Mouse (Mus musculus) midbrain, embryonic 12.5 days (tissue): Measurements from ENCODE around the gene Avpi1. TPM values are rescaled to one million over a fixed set of nuclear protein-coding genes. Genes with fewer than 3 reads are reported as not detected.

ENCODE experiments used
- ATAC-seq: fragments of 200-750 bp; cut with Nextera tagmentation; 2 replicates; pipeline ENCODE4 v1.8.0; 2017; ENCODE audit warnings: low read depth, moderate TSS enrichment, moderate library complexity; ENCODE audit not compliant: low FRiP score
- H3K27ac ChIP-seq: fragments of 300-500 bp; sonication (generic); replicated peaks from 2 replicates; pipeline ENCODE4 v1.5.1; 2016; ENCODE audit warnings: mild to moderate bottlenecking
- H3K27me3 ChIP-seq: fragments of 300-500 bp; sonication (generic); 2 replicates; pipeline ENCODE4 v1.6.1; 2016; ENCODE audit warnings: mild to moderate bottlenecking
- H3K36me3 ChIP-seq: fragments of 300-500 bp; sonication (generic); 2 replicates; pipeline ENCODE4 v1.6.1; 2016
- H3K4me1 ChIP-seq: fragments of 300-500 bp; sonication (generic); 2 replicates; pipeline ENCODE4 v1.6.1; 2016
- H3K4me2 ChIP-seq: fragments of 300-500 bp; sonication (generic); replicated peaks from 2 replicates; pipeline ENCODE4 v1.6.1; 2016; ENCODE audit warnings: mild to moderate bottlenecking, moderate library complexity
- H3K4me3 ChIP-seq: fragments of 300-500 bp; sonication (generic); 2 replicates; pipeline ENCODE4 v1.5.1; 2016; ENCODE audit warnings: mild to moderate bottlenecking
- H3K9ac ChIP-seq: fragments of 300-500 bp; sonication (generic); replicated peaks from 2 replicates; pipeline ENCODE4 v1.6.1; 2016; ENCODE audit warnings: mild to moderate bottlenecking, moderate library complexity
- H3K9me3 ChIP-seq: fragments of 300-500 bp; sonication (generic); 2 replicates; pipeline ENCODE4 v1.6.1; 2016; ENCODE audit warnings: mild to moderate bottlenecking
- WGBS: fragments of 180-500 bp; shearing (Covaris S2); methylation state at CpG from one replicate; pipeline ENCODE4 v1.1.7; 2016; 5-methylcytosine and 5-hydroxymethylcytosine counted together
- polyA plus RNA-seq: library from polyadenylated mRNA; unstranded; fragments of >200 nt; fragmentation: Nextera tagmentation; extraction: Ambion mirVana; gene quantifications from 2 replicates; pipeline ENCODE4 v1.2.1, GENCODE M21; 2016

Avpi1 gene
- polyA plus RNA-seq, 1 experiment from 2014 or later: 9.1 TPM

DNA sequence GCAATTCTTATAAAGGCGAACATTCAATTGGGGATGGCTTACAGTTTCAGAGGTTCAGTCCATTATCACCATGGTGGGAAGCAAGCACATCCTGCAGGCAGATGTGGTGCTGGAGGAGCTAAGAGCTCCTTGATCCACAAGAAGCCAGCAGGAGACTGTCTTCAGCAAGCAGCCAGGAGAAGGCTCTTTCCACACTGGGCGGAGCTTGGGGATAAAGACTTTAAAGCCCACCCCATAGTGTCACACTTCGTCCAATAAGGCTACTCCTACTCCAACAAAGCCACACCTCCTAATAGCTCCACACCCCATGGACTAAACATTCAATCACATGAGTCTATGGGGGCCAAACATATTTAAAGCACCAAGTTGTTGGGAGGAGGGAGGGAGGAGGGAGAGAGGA lies 13.1 kb upstream of the Avpi1 start:
- Histone ChIP-seq H3K4me1 (peaks cover 1% of the 10 kb centered on the region; the same call in 1 of the 2 replicates), H3K4me2 (no peak overlapping the region), H3K27ac (no peak overlapping the region), H3K27me3 (peaks cover 23% of the 10 kb centered on the region), H3K9ac (no peak overlapping the region), H3K9me3 (no peaks in the 10 kb centered on the region), H3K36me3 (no peaks in the 10 kb centered on the region), H3K4me3 (no peak overlapping the region)
- ATAC-seq: no peak
- WGBS: 71% methylated on average over 3 of the region's 3 CpGs

DNA sequence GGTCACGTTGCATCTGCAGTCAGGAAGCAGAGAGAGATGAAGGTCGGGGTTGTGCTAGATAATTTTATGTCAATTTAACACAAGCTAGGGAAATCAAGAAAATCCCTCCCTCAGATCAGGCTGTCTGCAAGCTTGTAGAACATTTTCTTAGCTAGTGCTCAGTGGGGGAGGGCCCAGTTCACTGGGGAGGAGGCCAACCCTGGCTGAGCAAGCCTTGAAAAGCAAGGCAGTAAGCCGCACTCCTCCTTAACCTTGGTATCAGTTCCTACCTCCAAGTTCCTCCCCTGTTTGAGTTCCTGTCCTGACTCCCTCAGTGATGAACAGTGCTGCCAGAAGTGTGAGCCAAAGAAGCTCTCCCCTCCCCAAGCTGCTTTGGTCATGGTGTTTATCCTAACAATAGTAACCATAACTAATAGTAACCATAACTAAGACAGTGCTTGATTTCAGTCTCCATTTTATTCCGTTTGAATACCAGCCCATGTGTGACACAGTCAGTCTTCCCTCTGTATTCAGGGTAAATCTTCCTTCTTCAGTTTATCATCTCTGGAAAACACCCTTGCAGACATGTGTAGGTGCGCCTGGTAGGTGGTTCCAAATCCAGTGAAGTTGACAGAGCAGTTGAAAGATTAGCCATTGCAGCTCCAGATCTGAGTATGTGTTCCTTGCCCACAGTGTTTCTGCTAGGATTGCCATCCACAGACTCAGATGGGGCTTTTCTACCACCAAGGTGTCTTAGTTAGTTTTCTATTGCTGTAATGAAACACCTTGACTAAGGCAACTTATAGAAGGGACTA lies 11.1 kb upstream of the Avpi1 start:
- peaks cover 2% of the 10 kb centered on the region for H3K27me3 ChIP-seq
- WGBS: 85% methylated on average over 5 of the region's 5 CpGs
- H3K9me3 ChIP-seq: no peaks in the 10 kb centered on the region
- no peaks in the 10 kb centered on the region for H3K36me3 ChIP-seq
- peaks cover 4% of the 10 kb centered on the region; the same call in 1 of the 2 replicates for H3K4me1 ChIP-seq
- H3K9ac ChIP-seq: no peak overlapping the region
- no peak overlapping the region for H3K4me2 ChIP-seq
- ATAC-seq: no peak
- no peak overlapping the region for H3K27ac ChIP-seq
- H3K4me3 ChIP-seq: no peak overlapping the region

DNA sequence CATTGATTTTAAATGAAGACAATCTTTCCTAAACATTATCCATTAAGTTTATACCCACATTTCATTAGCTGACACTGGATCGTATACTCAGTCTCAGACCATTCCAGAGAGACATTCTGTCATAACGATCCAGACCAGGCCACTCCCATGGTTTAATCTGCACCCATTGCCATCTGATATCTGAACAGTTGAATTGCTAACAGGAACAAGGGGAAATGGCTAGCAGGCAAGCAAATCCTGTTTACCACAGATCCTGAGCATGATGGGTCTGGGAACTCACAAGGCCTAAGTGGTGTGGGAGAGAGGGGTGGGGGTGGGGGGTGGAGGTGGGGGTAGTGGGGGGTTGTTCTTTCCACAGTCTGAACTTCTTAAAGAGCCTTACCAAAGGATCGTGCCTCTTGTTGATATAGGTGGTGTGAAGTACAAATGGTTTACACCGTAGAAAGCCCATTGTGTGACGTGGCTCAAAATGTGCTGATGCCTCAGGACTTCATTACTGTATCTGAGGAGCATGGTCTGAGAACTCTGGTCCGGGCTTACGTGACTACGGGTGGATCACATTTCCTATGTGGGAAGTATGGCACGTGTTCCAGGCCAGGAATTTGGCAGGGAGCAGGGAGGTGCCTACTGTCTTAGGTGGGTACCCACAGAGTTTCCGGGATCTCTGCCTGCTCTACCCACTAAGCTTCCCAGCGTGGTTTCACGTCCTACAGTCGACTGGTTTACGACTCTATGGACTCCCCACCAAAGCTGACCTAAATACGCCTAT lies 9.8 kb upstream of the Avpi1 start:
- 92% methylated on average over 15 of the region's 15 CpGs for WGBS

DNA sequence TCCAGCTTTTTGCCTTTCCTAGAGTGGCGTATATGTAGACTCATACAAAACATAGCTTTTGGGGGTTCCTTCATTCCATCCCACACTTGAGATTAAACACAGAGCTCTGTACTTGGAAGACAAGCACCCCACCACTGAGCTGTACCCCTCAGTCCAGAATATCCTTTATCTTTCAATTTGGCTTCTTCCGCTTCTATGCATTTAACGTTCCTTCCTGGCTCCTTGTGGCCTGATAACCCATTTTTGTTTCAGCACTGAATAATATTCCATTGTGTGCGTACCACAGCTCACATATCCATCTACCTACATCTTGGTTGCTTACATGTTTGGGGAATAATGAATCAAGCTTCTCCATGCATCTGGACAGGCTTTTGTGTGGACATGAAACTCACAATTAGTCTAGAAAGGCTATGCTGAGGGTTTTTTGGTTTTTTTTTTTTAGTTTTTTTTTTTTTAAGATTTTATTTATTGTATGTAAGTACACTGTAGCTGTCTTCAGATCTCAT lies 8.4 kb upstream of the Avpi1 start:
- WGBS: 92% methylated on average over 4 of the region's 4 CpGs
- peaks cover 4% of the 10 kb centered on the region; the same call in 1 of the 2 replicates for H3K4me1 ChIP-seq
- no peaks in the 10 kb centered on the region for H3K9me3 ChIP-seq
- H3K9ac ChIP-seq: no peak overlapping the region
- no peak overlapping the region for H3K27ac ChIP-seq
- H3K36me3 ChIP-seq: no peaks in the 10 kb centered on the region
- H3K27me3 ChIP-seq: no peaks in the 10 kb centered on the region
- H3K4me3 ChIP-seq: no peak overlapping the region
- no peak for ATAC-seq
- H3K4me2 ChIP-seq: no peak overlapping the region

More for the DNA sequence above, 9.8 kb upstream of the Avpi1 start:
- H3K4me2 ChIP-seq: no peak overlapping the region
- no peaks in the 10 kb centered on the region for H3K36me3 ChIP-seq
- no peak overlapping the region for H3K4me3 ChIP-seq
- no peak overlapping the region for H3K27ac ChIP-seq
- H3K9me3 ChIP-seq: no peaks in the 10 kb centered on the region
- ATAC-seq: no peak
- H3K9ac ChIP-seq: no peak overlapping the region
- H3K4me1 ChIP-seq: peaks cover 4% of the 10 kb centered on the region; the same call in 1 of the 2 replicates
- H3K27me3 ChIP-seq: no peaks in the 10 kb centered on the region

DNA sequence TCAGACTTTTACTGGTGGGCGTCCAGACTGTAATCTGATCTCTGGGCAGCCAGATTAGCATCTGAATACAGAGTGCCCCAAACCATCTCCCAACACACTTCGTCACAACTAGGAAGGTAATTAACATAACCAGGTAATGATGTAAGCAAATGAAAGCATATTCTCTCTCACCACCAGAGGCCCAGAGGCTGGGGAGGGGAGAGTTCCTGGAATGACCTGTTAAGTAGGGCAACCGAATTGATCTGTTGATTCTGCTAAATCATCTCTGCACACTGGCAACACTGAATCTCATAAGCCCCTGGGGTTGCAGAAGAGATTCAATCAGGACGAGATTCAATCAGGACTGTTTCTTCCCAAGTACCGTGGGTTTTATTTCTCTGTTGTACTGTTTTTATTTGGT lies 7.3 kb upstream of the Avpi1 start:
- Histone ChIP-seq H3K36me3 (no peaks in the 10 kb centered on the region), H3K9me3 (no peaks in the 10 kb centered on the region), H3K9ac (no peak overlapping the region), H3K27ac (no peak overlapping the region), H3K4me1 (peaks cover 6% of the 10 kb centered on the region; the same call in 1 of the 2 replicates), H3K27me3 (peaks cover 3% of the 10 kb centered on the region), H3K4me2 (no peak overlapping the region), H3K4me3 (no peak overlapping the region)
- 26% methylated on average over 5 of the region's 5 CpGs for WGBS
- ATAC-seq: no peak

DNA sequence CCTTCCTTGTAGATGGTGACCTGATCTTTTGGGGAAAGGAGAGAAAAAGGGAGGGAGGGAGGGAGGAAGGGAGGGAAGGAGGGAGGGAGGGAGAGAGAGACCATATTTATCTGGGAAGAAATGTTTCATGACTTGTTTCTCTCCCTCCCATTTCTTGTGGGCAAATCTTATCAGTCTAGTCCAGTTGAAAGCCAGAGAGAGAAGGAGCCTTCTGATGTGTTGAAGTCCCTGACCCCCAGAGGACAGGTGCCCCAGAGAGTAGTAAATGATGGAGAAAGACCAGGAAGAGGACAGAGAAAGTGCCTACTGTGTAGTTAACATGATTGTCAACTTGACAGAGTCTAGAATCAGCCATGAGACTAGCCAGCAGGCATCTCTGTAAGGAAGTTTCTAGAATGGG lies 6.2 kb upstream of the Avpi1 start:
- no peak for ATAC-seq
- no peaks in the 10 kb centered on the region for H3K9me3 ChIP-seq
- no peak overlapping the region for H3K4me3 ChIP-seq
- peaks cover 10% of the 10 kb centered on the region for H3K4me1 ChIP-seq
- H3K4me2 ChIP-seq: no peak overlapping the region
- peaks cover 10% of the 10 kb centered on the region for H3K27me3 ChIP-seq
- no peak overlapping the region for H3K9ac ChIP-seq
- H3K27ac ChIP-seq: no peak overlapping the region
- H3K36me3 ChIP-seq: no peaks in the 10 kb centered on the region

DNA sequence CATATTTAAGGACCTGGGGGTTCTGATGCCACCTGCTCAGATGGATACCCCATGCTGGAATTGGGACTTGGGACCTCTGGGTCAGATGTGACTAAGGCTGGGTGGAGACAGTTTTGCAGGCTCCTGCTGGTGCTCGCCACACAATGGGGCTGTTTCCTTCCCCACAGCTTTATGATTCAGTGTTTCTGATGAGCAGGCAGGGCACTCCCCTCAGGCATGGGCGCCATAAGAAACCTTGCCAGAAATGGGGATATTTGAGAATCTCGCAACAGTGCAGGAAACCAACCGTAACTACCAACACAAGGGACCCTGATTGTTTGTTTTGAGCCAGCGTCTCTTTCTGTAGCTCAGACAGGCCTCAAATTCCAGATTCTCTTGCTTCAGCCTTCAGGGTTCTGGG lies 2.2 kb upstream of the Avpi1 start:
- peaks cover 32% of the 10 kb centered on the region for H3K27me3 ChIP-seq
- no peaks in the 10 kb centered on the region for H3K36me3 ChIP-seq
- no peak overlapping the region for H3K27ac ChIP-seq
- H3K4me2 ChIP-seq: no peak overlapping the region
- no peak overlapping the region for H3K4me3 ChIP-seq
- no peak overlapping the region for H3K9ac ChIP-seq
- ATAC-seq: no peak
- peaks cover 27% of the 10 kb centered on the region for H3K4me1 ChIP-seq
- 74% methylated on average over 5 of the region's 5 CpGs for WGBS
- H3K9me3 ChIP-seq: no peaks in the 10 kb centered on the region

DNA sequence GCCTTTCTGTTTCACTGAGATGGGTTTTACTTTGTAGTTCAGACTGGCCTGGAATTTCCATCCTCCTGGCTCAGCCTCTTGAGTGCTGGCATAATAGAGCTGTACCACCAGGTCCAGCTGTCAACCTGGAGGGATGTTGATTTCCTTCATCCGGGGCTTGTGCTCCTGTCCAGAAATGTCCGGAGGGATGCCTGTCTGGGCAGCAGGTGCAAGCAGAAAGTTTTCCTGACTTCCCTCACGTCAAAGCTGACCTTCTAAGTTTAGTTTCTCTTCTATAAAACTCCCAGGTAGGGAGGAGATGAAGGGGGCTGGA lies 1.4 kb upstream of the Avpi1 start:
- peaks cover 25% of the 10 kb centered on the region for H3K4me1 ChIP-seq
- no peaks in the 10 kb centered on the region for H3K9me3 ChIP-seq
- H3K27me3 ChIP-seq: peaks cover 32% of the 10 kb centered on the region
- WGBS: 72% methylated on average over 3 of the region's 3 CpGs
- H3K9ac ChIP-seq: no peak overlapping the region
- no peak overlapping the region for H3K4me3 ChIP-seq
- H3K27ac ChIP-seq: no peak overlapping the region
- 0 out of 2 replicates have a peak overlapping the region, but pooled peaks have one; percentile 97 for H3K4me2 ChIP-seq
- no peak for ATAC-seq
- no peaks in the 10 kb centered on the region for H3K36me3 ChIP-seq

DNA sequence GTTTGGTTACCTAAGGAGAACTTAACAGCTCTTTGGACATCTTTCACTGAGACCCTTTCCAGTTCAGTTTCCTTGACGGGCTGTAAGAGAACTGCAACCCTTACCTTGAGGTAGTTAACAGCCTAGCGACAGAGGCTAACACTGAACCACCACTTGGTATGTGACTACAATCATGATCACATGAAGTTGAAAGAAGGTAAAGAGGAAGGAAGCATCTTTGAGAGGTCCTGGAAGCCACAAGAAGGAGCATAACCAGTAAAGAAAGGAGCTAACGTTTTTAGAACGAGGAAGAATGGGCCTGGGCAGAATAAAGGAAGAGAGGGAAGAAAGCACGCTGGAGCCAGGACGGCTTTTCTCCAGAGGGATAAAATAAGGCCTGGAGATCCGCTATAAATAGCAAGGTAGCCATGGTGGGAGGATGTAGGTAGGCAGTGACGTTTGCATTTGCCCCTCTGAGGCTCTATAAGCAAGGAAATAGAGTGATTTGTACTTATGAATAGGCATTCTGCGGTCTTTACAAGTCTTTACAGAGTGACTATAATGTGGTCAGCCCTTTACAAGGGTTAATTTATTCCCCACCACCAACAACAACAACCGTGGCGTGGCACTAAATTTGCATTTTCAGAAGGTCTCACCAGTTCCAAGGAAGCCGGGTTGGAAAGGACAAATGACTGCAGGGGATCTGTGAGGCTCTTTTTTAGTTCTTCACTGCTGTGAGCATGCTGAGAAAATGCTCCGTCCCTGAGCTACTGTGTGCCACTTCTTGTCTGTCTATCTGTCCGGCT lies 842 bp upstream of the Avpi1 start:
- no peaks in the 10 kb centered on the region; the same call in 1 of the 2 replicates for H3K36me3 ChIP-seq
- H3K27me3 ChIP-seq: peaks cover 32% of the 10 kb centered on the region
- peak overlapping the region; percentile 61 for H3K4me3 ChIP-seq
- H3K4me1 ChIP-seq: peaks cover 25% of the 10 kb centered on the region
- H3K9me3 ChIP-seq: no peaks in the 10 kb centered on the region
- 27% methylated on average over 14 of the region's 14 CpGs for WGBS
- ATAC-seq: peak; percentile 16
- peak overlapping the region; percentile 97 for H3K4me2 ChIP-seq
- H3K27ac ChIP-seq: peak overlapping the region; percentile 50
- H3K9ac ChIP-seq: no peak overlapping the region

DNA sequence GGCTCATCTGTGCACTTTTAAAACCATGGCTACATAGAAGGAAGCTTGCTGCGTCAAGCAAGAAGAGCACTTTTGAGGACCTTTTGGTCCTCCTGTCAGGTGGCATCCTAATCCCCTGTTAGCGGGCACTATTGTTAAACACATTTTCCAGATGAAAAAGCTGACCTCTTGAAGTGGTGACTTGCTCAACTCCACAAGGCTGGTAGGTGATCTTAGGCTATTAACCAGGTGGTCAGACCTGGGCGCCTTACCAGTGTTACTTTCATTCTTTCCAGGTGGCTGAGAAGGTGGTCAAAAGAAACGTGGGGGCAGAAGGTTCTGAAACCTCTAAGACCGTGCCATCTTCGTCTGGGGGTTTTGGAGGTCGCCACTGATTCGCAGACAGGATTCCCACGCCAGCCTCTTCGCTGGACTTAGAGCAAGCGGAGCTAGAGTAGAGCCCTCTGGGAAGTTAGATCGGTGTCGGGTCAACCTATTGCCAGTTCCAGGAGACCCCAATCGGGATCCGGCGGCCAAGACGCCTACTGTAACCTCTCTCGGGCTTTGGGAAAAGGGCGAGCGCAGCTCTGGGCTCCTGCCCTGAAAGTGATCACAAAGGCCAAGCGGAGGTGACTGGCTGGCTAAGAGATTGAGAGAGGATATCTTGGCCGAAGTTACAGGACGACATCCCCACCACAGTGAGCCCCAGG lies 663 bp downstream of the Avpi1 start:
- peak overlapping the region; percentile 97 for H3K4me2 ChIP-seq
- peaks cover 32% of the 10 kb centered on the region for H3K27me3 ChIP-seq
- H3K4me1 ChIP-seq: peaks cover 25% of the 10 kb centered on the region
- ATAC-seq: no peak
- no peaks in the 10 kb centered on the region for H3K9me3 ChIP-seq
- H3K36me3 ChIP-seq: no peaks in the 10 kb centered on the region; the same call in 1 of the 2 replicates
- H3K9ac ChIP-seq: peak overlapping the region; percentile 73
- no peak overlapping the region for H3K27ac ChIP-seq
- 4% methylated on average over 23 of the region's 23 CpGs for WGBS
- peak overlapping the region; percentile 61 for H3K4me3 ChIP-seq

DNA sequence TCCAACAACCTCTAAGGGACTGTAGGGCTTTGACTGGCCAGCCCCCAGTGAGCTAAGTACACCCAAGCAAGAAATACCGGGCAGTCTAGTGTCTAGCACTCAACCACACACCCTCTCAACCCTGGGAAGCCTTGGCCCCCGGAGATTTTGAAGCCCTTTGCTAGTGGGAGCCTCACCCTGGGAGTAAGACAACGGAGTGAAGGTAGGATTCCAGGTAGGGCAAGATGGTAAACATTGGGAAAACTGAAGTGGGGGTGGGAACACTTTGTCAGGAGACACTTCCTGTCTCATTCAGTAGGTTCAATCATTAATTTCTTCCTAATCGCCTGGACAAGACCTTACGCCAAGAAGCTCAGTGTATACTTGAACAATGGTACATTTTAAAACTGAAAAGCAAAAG lies 1.8 kb downstream of the Avpi1 start:
- Histone ChIP-seq H3K27me3 (peaks cover 32% of the 10 kb centered on the region), H3K36me3 (peaks cover 5% of the 10 kb centered on the region; the same call in 1 of the 2 replicates), H3K9me3 (no peaks in the 10 kb centered on the region), H3K4me2 (no peak overlapping the region), H3K4me1 (peaks cover 25% of the 10 kb centered on the region), H3K4me3 (no peak overlapping the region), H3K9ac (no peak overlapping the region), H3K27ac (no peak overlapping the region)
- 91% methylated on average over 5 of the region's 5 CpGs for WGBS
- no peak for ATAC-seq
